Mouse (Mus musculus): Measurements from ENCODE around the gene Atpif1.

DNA sequence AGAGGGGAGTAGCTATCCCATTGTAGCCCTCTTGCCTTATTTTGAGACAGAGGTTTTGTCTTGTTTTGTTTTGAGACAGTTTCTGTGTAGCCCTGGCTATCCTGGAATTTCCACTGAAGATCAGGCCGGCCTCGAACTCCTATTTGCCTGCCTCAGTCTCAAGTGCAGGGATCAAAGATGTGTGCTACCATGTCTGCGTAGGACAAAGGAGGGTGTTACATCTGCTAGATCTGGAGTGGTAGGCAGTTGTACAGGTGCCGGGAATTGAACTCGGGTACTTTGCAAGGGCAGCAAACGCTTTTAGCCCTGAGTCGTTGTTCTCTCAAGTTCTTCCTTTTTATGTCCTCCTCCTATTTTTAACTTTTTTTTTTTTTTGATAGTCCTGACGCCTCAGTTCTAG lies 42.4 kb downstream of the Atpif1 start:
- TF ChIP-seq CTCF (IDR thresholded peaks at IDR 0.05; ENCODE audit: low read depth, low read length) = no peak
- TF ChIP-seq TAL1 (conservative IDR thresholded peaks at IDR 0.05; ENCODE audit: low read depth, low read length) = no peak
- no peak for TF ChIP-seq POLR2AphosphoS5 (IDR thresholded peaks at IDR 0.05; ENCODE audit: insufficient replicate concordance, low read depth, low read length)
- TF ChIP-seq GATA1 (IDR thresholded peaks at IDR 0.05; ENCODE audit: borderline replicate concordance, low read length) = no peak
- no peak for TF ChIP-seq GATA2 (IDR thresholded peaks at IDR 0.05; ENCODE audit: borderline replicate concordance, low read depth, low read length)
